Mouse (Mus musculus): Measurements from ENCODE around the gene Phf21a.

- no peak for TF ChIP-seq CTCF (IDR thresholded peaks at IDR 0.05; ENCODE audit: control insufficient read depth, insufficient read depth, low read length)
- TF ChIP-seq POLR2A (IDR thresholded peaks at IDR 0.05; ENCODE audit: borderline replicate concordance, control insufficient read depth, low read depth, low read length): no peak
Observed at GRCm38 (mm10) chr2:92384101-92384500, 291.2 kb downstream of the Phf21a start.

Measured in bone marrow, adult 2 months (tissue).